Mouse (Mus musculus) forebrain, embryonic 11.5 days (tissue): ENCODE results near the gene B3gnt7. TPM values are rescaled to one million over a fixed set of nuclear protein-coding genes. Genes with fewer than 3 reads are reported as not detected.

ENCODE experiments used
- ATAC-seq: fragments of 200-750 bp; cut with Nextera tagmentation; replicated peaks from 2 replicates; pipeline ENCODE4 v1.8.0; 2017; ENCODE audit warnings: moderate TSS enrichment; ENCODE audit not compliant: low FRiP score
- DNase-seq: peaks from one replicate; pipeline ENCODE4 v3.0.0-alpha.2; 2017; ENCODE audit warnings: low spot score
- H3K27ac ChIP-seq: fragments of 300-500 bp; sonication (generic); 2 replicates; pipeline ENCODE4 v1.5.1; 2014; ENCODE audit warnings: low read depth, low read length
- H3K27me3 ChIP-seq: fragments of 300-500 bp; sonication (generic); 2 replicates; pipeline ENCODE4 v1.6.1; 2014; ENCODE audit warnings: mild to moderate bottlenecking, low read length, mixed read lengths; ENCODE audit not compliant: control insufficient read depth, insufficient read depth
- H3K36me3 ChIP-seq: fragments of 300-500 bp; sonication (generic); 2 replicates; pipeline ENCODE4 v1.6.1; 2014; ENCODE audit warnings: mild to moderate bottlenecking, low read length, moderate library complexity, mixed read lengths; ENCODE audit not compliant: control insufficient read depth, insufficient read depth
- H3K4me1 ChIP-seq: fragments of 300-500 bp; sonication (generic); replicated peaks from 2 replicates; pipeline ENCODE4 v1.6.1; 2014; ENCODE audit warnings: low read length, mixed read lengths; ENCODE audit not compliant: control insufficient read depth, insufficient read depth
- H3K4me2 ChIP-seq: fragments of 300-500 bp; sonication (generic); 2 replicates; pipeline ENCODE4 v1.6.1; 2014; ENCODE audit warnings: low read depth, mild to moderate bottlenecking, low read length, moderate library complexity, mixed read lengths; ENCODE audit not compliant: severe bottlenecking
- H3K4me3 ChIP-seq: fragments of 300-500 bp; sonication (generic); 2 replicates; pipeline ENCODE4 v1.5.1; 2014; ENCODE audit warnings: low read depth, low read length
- H3K9ac ChIP-seq: fragments of 300-500 bp; sonication (generic); 2 replicates; pipeline ENCODE4 v1.6.1; 2014; ENCODE audit warnings: low read length
- H3K9me3 ChIP-seq: fragments of 300-500 bp; sonication (generic); 2 replicates; pipeline ENCODE4 v1.6.1; 2016; ENCODE audit warnings: low read length, mixed read lengths; ENCODE audit not compliant: control insufficient read depth
- WGBS: fragments of 180-500 bp; shearing (Covaris S2); extraction: QIAGEN DNeasy Blood & Tissue Kit; methylation state at CpG from one replicate; pipeline ENCODE4 v1.1.7; 2014; 5-methylcytosine and 5-hydroxymethylcytosine counted together
- polyA plus RNA-seq: library from polyadenylated mRNA; unstranded; fragments of >200 nt; fragmentation: Nextera tagmentation; extraction: Ambion mirVana; gene quantifications from 2 replicates; pipeline ENCODE4 v1.2.1, GENCODE M21; 2014

B3gnt7 gene
- 3.7 and 3.9 TPM in 2 replicates for polyA plus RNA-seq

DNA sequence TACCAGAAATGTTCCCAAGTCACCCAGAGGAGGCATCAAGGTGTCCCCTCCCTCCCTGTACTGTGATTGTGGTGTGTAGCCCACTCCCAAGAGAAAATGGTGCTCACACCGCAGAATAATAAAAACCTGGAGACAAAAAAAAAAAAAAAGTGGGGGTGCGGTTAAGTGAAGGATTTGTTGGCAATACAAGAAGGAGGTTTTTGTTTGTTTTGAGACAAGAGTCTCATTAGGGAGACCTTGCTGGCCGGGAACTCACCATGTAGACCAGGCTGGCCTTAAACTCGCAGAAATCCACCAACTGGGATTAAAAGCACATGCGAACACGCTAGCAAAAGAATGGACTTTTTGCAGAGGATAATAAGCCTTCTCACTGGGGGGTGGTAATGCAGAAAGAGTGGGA lies at the start of gene B3gnt7:
Gene B3gnt7, plus strand, starts transcription at position 301 of the 400 bp plus-strand sequence.
- peaks cover 25% of the 10 kb centered on the region for H3K27me3 ChIP-seq
- H3K9ac ChIP-seq, result peak within 1 kb of the TSS; percentile 56
- H3K27ac ChIP-seq, result no peak within 1 kb of the TSS
- peaks cover 8% of the 10 kb centered on the region; the same call in 1 of the 2 replicates for H3K4me1 ChIP-seq
- ATAC-seq, result no peak
- H3K36me3 ChIP-seq, result no peaks in the 10 kb centered on the region
- H3K4me3 ChIP-seq, result peak within 1 kb of the TSS; percentile 55
- WGBS, result 11% methylated on average over 6 of the region's 6 CpGs
- no peak for DNase-seq
- H3K4me2 ChIP-seq, result peak within 1 kb of the TSS; percentile 86
- no peaks in the 10 kb centered on the region for H3K9me3 ChIP-seq

DNA sequence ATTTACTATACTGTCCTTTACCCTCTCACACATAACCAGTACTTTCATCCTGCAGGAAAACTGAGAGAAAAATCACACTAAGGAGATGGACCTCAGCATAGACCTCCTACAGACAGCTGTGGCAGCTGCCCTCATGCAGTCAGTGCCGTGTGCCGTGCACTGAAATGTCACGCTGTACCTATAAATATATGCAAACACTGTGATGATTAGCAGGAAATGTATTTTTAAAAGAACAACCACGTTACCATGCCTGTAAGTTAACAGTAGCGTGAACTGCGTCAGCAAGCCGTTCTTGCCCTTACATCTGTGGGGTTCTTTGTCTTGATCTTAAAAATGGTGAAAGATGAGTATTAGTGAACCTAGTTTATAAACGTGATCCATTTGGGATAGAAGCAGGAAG lies 49.2 kb upstream of the B3gnt7 start:
- DNase-seq, result no peak
- ATAC-seq, result no peak
- no peaks in the 10 kb centered on the region for H3K27me3 ChIP-seq
- H3K9ac ChIP-seq, result no peak overlapping the region
- H3K4me2 ChIP-seq, result no peak overlapping the region
- no peak overlapping the region for H3K27ac ChIP-seq
- no peak overlapping the region for H3K4me3 ChIP-seq
- no peaks in the 10 kb centered on the region for H3K4me1 ChIP-seq
- H3K9me3 ChIP-seq, result no peaks in the 10 kb centered on the region
- WGBS, result 93% methylated on average over 8 of the region's 8 CpGs
- no peaks in the 10 kb centered on the region; the same call in 1 of the 2 replicates for H3K36me3 ChIP-seq

DNA sequence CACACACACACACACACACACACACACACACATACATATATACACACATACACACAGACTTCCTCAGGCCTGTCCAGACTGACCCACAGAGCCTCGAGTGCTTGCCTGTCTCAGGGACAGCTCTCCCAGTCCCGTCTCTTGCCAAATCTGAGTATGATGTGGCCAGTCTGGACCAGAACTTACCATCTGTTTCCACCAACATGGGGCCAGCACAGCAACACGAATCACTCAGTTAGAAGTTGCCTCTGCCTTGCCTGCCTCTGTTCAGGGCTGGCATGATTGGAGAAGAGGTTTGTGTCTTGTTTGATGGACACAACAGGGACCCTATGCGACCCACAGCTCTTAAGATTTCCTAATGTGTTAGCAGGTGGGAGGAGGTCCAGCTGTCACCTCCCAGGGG lies 46.3 kb upstream of the B3gnt7 start:
- H3K9ac ChIP-seq, result no peak overlapping the region
- no peaks in the 10 kb centered on the region for H3K4me1 ChIP-seq
- no peak overlapping the region for H3K4me2 ChIP-seq
- no peaks in the 10 kb centered on the region for H3K9me3 ChIP-seq
- WGBS, result 82% methylated on average over 4 of the region's 4 CpGs
- DNase-seq (no peak), ATAC-seq (no peak)
- no peaks in the 10 kb centered on the region for H3K36me3 ChIP-seq
- no peak overlapping the region for H3K4me3 ChIP-seq
- H3K27ac ChIP-seq, result no peak overlapping the region
- H3K27me3 ChIP-seq, result no peaks in the 10 kb centered on the region

DNA sequence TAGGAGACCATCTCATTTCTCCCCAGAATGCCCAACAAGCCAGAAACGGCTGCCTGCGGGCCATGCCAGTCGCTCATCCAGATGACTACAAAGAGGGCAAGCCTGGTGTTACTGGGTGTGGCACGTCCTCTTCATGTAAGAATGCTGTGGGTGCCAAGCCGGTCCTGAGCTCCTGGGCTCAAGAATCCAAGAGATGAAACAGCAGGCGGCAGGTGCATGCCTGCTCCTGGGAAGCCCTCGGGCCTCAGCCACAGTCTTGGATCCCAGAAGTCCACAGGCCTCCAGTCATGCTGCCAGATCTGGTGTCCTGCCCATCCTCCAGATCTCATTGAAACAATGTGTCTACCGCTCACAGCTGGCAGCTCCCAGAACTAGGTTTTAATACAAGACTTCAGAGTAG lies 45.4 kb upstream of the B3gnt7 start:
- H3K27me3 ChIP-seq, result no peaks in the 10 kb centered on the region
- H3K9me3 ChIP-seq, result no peaks in the 10 kb centered on the region
- H3K4me1 ChIP-seq, result no peaks in the 10 kb centered on the region
- DNase-seq, result no peak
- ATAC-seq, result no peak
- H3K9ac ChIP-seq, result no peak overlapping the region
- no peak overlapping the region for H3K4me3 ChIP-seq
- 93% methylated on average over 8 of the region's 8 CpGs for WGBS
- no peak overlapping the region for H3K4me2 ChIP-seq
- no peaks in the 10 kb centered on the region for H3K36me3 ChIP-seq
- H3K27ac ChIP-seq, result no peak overlapping the region

DNA sequence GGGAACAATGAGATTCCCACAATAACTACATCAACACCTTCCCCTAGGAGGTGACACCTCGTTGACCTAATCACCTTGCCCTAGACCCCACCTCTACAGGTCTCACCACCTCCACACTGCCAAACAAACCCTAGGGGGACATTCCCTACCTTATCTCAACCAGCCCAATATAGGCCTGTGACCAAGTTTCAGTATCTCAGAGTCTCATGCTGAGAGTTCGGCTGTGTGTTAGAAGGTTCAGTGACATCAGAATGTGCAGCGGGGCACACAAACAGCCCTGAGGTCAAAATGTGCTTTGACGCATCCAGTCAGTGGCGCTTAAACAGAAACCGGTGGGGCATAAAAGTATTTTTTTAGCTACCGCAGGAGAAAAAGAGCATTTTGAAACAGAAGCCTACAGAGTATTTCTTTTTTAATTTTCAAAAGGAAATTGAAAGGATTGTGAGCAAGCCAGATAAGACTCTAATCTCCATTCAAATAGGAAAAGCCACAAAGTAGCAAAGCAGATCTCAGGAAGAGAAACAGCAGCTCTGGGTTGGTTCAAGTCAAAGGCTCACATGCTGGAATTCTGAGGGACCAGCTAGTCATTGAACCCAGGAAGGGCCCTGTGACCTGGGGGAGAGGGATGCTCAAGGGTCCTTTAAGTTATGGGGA lies 44.3 kb upstream of the B3gnt7 start:
- no peak overlapping the region for H3K4me3 ChIP-seq
- DNase-seq (no peak), ATAC-seq (no peak)
- no peak overlapping the region for H3K4me2 ChIP-seq
- H3K27ac ChIP-seq, result no peak overlapping the region
- no peak overlapping the region for H3K9ac ChIP-seq
- H3K9me3 ChIP-seq, result no peaks in the 10 kb centered on the region
- H3K27me3 ChIP-seq, result no peaks in the 10 kb centered on the region
- H3K36me3 ChIP-seq, result no peaks in the 10 kb centered on the region
- WGBS, result 73% methylated on average over 7 of the region's 7 CpGs
- H3K4me1 ChIP-seq, result no peaks in the 10 kb centered on the region

DNA sequence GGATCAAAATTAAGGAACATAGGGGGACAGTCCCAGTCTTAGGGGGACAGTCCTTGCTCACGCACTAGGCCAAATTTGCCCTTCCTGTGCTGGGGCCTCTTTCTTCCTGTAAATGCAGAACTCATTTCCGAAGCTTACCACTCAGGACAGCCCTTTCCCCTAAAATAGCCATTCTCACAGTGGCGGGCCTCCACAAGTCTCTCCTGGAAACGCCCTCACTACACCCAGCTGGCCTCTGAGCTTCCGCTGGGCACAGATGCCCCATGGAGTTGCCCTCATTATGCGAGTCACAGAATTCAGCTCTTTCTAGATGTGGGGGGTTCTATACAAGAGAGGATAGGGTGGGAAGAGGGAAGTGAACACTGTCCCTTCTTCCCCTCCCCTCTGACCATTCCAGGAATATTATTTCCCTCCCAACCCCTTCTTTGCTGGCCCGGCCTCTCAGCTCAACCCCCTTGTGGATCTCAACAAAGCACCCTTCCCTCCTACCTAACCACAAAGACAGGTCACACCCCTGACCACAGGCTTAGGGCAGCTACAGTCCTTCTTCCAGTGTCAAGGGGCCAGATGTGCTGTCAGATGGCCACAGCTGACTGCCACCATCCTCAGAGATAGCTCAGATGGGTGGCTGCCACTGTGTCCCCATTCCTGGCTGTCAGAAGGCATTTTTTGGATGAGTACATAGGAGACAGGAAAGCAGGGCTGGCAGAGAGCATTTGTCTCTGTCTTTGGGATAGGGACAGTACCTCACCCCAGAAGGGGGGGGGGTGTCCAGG lies 38.9 kb upstream of the B3gnt7 start:
- no peak for ATAC-seq
- Histone ChIP-seq H3K4me2 (no peak overlapping the region), H3K36me3 (no peaks in the 10 kb centered on the region), H3K9me3 (no peaks in the 10 kb centered on the region), H3K4me3 (no peak overlapping the region), H3K27ac (no peak overlapping the region), H3K27me3 (no peaks in the 10 kb centered on the region), H3K4me1 (no peaks in the 10 kb centered on the region), H3K9ac (no peak overlapping the region)
- WGBS, result 69% methylated on average over 7 of the region's 7 CpGs
- no peak for DNase-seq

DNA sequence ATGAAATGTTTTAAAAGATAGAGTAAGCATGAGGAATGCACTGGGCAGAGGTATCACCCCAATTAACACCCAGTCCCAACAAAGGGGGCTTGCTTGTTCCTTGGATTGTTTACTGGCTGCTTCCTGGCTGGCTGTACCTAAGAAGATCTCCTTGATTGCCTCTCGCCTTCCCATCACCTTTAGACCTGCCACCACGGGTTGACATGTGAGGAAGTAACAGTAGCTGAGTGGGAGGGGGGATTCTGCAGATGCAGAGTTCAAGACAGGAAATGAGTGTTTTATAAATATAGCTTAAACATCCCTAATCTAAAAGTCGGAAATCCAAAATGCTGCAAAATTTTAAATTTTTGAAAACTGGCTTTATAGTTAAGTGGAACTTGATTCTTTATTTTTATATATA lies 37.6 kb upstream of the B3gnt7 start:
- ATAC-seq (no peak), DNase-seq (no peak)
- WGBS, result 77% methylated on average over 3 of the region's 3 CpGs
- no peaks in the 10 kb centered on the region for H3K36me3 ChIP-seq
- no peaks in the 10 kb centered on the region for H3K9me3 ChIP-seq
- no peak overlapping the region for H3K4me3 ChIP-seq
- no peaks in the 10 kb centered on the region for H3K27me3 ChIP-seq
- no peaks in the 10 kb centered on the region for H3K4me1 ChIP-seq
- no peak overlapping the region for H3K9ac ChIP-seq
- H3K27ac ChIP-seq, result no peak overlapping the region
- no peak overlapping the region for H3K4me2 ChIP-seq

DNA sequence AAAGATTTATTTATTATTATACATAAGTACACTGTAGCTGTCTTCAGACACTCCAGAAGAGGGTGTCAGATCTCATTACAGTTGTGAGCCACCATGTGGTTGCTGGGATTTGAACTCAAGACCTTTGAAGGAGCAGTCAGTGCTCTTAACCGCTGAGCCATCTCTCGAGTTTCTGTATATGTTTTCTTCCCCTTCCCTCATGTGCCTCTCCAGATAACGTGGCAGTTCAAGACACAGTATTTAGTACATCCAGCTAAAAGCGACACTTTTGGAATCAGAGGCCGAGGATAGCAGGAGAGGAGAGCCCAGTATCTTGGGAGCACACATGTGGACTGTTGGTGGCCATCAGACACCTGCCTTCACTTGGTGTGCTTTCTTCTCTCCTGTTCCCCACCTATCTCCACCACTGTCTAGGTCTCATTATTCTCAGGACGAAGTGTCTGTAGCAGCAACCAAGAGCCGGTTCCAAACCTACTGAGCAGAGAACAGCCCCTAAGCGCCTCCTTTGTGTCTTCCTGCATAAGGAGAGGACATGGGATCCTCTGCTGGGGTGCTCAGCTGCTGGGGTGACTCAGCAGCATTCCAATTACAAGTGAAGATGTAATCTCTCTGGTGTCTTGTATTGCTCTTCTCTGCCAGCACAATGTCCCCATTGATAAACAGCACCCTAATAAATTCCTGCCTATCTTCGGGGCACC lies 34.0 kb upstream of the B3gnt7 start:
- WGBS, result 89% methylated on average over 9 of the region's 9 CpGs
- no peak overlapping the region for H3K4me3 ChIP-seq
- H3K4me1 ChIP-seq, result no peaks in the 10 kb centered on the region
- no peaks in the 10 kb centered on the region for H3K9me3 ChIP-seq
- H3K27ac ChIP-seq, result no peak overlapping the region
- no peaks in the 10 kb centered on the region for H3K36me3 ChIP-seq
- ATAC-seq, result no peak
- DNase-seq, result no peak
- H3K9ac ChIP-seq, result no peak overlapping the region
- no peaks in the 10 kb centered on the region for H3K27me3 ChIP-seq
- no peak overlapping the region for H3K4me2 ChIP-seq
